Mouse (Mus musculus) hindbrain, postnatal 0 days (tissue): ENCODE measurements around the gene Ephb2. TPM values are rescaled to one million over a fixed set of nuclear protein-coding genes. Genes with fewer than 3 reads are reported as not detected.

Experiments
- ATAC-seq: fragments of 200-750 bp; cut with Nextera tagmentation; 2 replicates; pipeline ENCODE4 v1.8.0; 2017; ENCODE audit warnings: mild to moderate bottlenecking, moderate TSS enrichment, moderate library complexity
- DNase-seq: peaks from one replicate; pipeline ENCODE4 v3.0.0-alpha.2; 2015; ENCODE audit warnings: low spot score
- H3K27ac ChIP-seq: fragments of 300-500 bp; sonication (generic); 2 replicates; pipeline ENCODE4 v1.5.1; 2014; ENCODE audit warnings: mild to moderate bottlenecking
- H3K27me3 ChIP-seq: fragments of 300-500 bp; sonication (generic); 2 replicates; pipeline ENCODE4 v1.6.1; 2014; ENCODE audit warnings: low read length, mixed read lengths; ENCODE audit not compliant: insufficient read depth
- H3K36me3 ChIP-seq: fragments of 300-500 bp; sonication (generic); 2 replicates; pipeline ENCODE4 v1.6.1; 2014; ENCODE audit warnings: low read length, mixed read lengths; ENCODE audit not compliant: insufficient read depth
- H3K4me1 ChIP-seq: fragments of 300-500 bp; sonication (generic); 2 replicates; pipeline ENCODE4 v1.6.1; 2014; ENCODE audit warnings: antibody characterized with exemption, low read length, mixed read lengths; ENCODE audit not compliant: insufficient read depth
- H3K4me2 ChIP-seq: fragments of 300-500 bp; sonication (generic); 2 replicates; pipeline ENCODE4 v1.6.1; 2014; ENCODE audit warnings: low read depth, mild to moderate bottlenecking, low read length, moderate library complexity, mixed read lengths
- H3K4me3 ChIP-seq: fragments of 300-500 bp; sonication (generic); 2 replicates; pipeline ENCODE4 v1.5.1; 2014; ENCODE audit warnings: low read length
- H3K9ac ChIP-seq: fragments of 300-500 bp; sonication (generic); replicated peaks from 2 replicates; pipeline ENCODE4 v1.6.1; 2014; ENCODE audit warnings: mild to moderate bottlenecking, low read length, moderate library complexity, mixed read lengths
- H3K9me3 ChIP-seq: fragments of 300-500 bp; sonication (generic); 2 replicates; pipeline ENCODE4 v1.6.1; 2016; ENCODE audit warnings: low read length, mixed read lengths
- CTCF ChIP-seq: IDR thresholded peaks from 2 replicates; pipeline ENCODE4 v1.5.1; 2016; ENCODE audit warnings: antibody characterized with exemption, control low read depth, low read depth
- WGBS: fragments of 180-500 bp; shearing (Covaris S2); extraction: QIAGEN DNeasy Blood & Tissue Kit; methylation state at CpG from one replicate; pipeline ENCODE4 v1.1.7; 2014; 5-methylcytosine and 5-hydroxymethylcytosine counted together
- polyA plus RNA-seq: library from polyadenylated mRNA; unstranded; fragments of >200 nt; fragmentation: Nextera tagmentation; extraction: Ambion mirVana; gene quantifications from 2 replicates; pipeline ENCODE4 v1.2.1, GENCODE M21; 2015
- total RNA-seq: library from RNA; depleted of rRNA; stranded (reverse); fragments of >200 nt; gene quantifications from 2 replicates; pipeline ENCODE4 v1.2.3, GENCODE M21; 2014

Gene Ephb2
- total and polyA plus RNA-seq, 2 experiments from 2014 or later: 13.0 to 136 TPM

DNA sequence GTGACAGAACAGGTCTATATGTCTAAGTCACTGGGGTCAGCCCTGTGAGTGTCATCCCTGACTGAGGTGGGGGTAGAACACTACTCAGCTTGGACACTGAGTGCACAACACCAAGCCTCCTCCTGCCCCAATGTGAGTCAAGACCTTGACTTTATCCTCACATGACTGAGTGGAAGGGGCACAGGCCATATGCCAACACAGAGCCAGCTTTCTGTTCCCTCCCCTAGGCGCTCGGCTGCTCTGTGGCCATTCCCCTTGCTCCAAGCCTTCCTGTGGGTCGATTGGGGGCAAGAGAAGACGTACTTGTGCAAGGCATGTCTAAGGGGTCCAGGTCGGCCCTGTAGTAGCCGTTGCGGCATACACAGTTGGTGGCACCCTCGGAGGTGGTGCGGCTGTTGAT lies 140.1 kb downstream of the Ephb2 start:
- ATAC-seq (no peak), DNase-seq (no peak)
- no peak overlapping the region for H3K9ac ChIP-seq
- H3K4me2 ChIP-seq: no peak overlapping the region
- 95% methylated on average over 9 of the region's 9 CpGs for WGBS
- TF ChIP-seq CTCF: no peak
- no peak overlapping the region for H3K27ac ChIP-seq
- peaks cover 36% of the 10 kb centered on the region for H3K36me3 ChIP-seq
- no peaks in the 10 kb centered on the region for H3K27me3 ChIP-seq
- H3K9me3 ChIP-seq: no peaks in the 10 kb centered on the region
- no peak overlapping the region for H3K4me3 ChIP-seq
- H3K4me1 ChIP-seq: peaks cover 6% of the 10 kb centered on the region

DNA sequence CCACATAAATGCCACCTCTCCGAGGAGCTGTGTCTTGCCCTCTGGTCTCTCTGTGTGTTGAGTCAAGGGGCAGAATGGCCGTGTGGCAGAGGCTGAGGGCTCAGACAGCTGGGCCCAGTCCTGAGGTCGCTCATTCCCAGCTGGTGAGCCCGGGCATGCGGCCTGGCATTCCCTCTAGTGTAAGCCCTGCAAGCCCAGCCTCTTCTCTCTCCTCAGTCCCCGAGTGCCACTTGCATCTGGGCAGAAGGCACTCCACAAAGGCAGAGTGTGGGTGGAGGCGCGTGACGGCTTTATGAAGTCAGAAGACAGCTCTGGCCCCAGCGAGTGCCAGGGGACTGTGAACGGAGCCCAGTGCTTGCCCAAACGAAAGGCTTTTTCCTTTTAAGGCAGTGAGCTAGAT lies 145.8 kb downstream of the Ephb2 start:
- peak; percentile 39 for DNase-seq
- H3K4me2 ChIP-seq: no peak overlapping the region
- H3K27me3 ChIP-seq: no peaks in the 10 kb centered on the region
- no peaks in the 10 kb centered on the region for H3K4me1 ChIP-seq
- H3K9ac ChIP-seq: no peak overlapping the region
- no peak overlapping the region for H3K4me3 ChIP-seq
- H3K36me3 ChIP-seq: peaks cover 35% of the 10 kb centered on the region
- TF ChIP-seq CTCF: no peak
- H3K9me3 ChIP-seq: no peaks in the 10 kb centered on the region
- peak; percentile 62; the same call in 1 of the 2 replicates for ATAC-seq
- 61% methylated on average over 12 of the region's 12 CpGs for WGBS
- no peak overlapping the region for H3K27ac ChIP-seq

DNA sequence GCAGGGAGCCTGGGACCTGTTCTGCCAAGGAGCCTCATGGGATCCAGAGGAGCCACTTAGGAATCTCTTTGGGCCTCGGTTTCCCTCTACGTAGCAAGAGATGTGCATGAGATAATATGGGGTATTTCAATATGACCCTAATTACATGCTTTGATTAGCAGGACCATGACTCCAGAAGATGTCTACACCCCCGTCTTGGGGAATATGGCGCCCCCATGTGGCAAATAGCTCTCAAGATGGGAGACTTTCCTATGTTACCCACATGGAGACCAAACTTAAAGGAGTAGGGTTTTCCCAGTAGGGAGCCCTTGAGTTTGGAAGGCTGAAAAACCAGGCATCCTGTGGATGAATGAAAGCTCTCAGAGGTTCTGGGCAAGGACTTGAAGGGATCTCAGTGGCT lies 147.7 kb downstream of the Ephb2 start:
- Histone ChIP-seq H3K9me3 (no peaks in the 10 kb centered on the region), H3K36me3 (peaks cover 20% of the 10 kb centered on the region), H3K27me3 (no peaks in the 10 kb centered on the region)

DNA sequence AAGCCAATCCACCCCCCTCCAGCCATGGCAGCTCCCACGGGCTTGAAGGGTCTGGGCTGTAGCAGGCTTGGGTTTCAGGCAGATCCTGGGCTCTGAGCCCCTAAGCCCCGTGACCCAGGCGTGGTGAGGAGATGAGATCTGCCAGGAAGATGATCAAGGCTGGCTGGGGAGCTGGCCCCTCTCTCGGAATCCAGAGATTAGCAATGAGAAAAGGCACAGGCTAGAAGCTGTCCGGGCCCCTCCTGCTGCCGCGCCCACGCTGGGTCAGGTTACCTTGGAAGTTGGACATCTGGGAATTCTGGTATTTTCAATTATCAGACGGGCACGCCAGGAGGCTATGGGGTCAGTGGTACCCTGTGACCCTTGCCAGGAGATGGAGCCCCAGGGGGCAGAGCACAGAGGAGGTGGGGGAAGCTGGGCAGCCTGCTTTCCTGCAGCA lies 150.3 kb downstream of the Ephb2 start:
- H3K4me1 ChIP-seq: no peaks in the 10 kb centered on the region
- H3K4me2 ChIP-seq: no peak overlapping the region
- no peak overlapping the region for H3K4me3 ChIP-seq
- H3K9me3 ChIP-seq: no peaks in the 10 kb centered on the region
- TF ChIP-seq CTCF: no peak
- H3K27ac ChIP-seq: no peak overlapping the region
- 0 out of 2 replicates have a peak, but pooled peaks cover 4% of the 10 kb centered on the region for H3K36me3 ChIP-seq
- no peak for ATAC-seq
- 69% methylated on average over 10 of the region's 10 CpGs for WGBS
- H3K27me3 ChIP-seq: no peaks in the 10 kb centered on the region
- H3K9ac ChIP-seq: no peak overlapping the region
- no peak for DNase-seq

More for the DNA sequence above, 147.7 kb downstream of the Ephb2 start:
- no peak overlapping the region for H3K4me3 ChIP-seq
- peak; percentile 9 for DNase-seq
- H3K4me1 ChIP-seq: no peaks in the 10 kb centered on the region
- 64% methylated on average over 4 of the region's 4 CpGs for WGBS
- H3K9ac ChIP-seq: no peak overlapping the region
- ATAC-seq: no peak
- no peak overlapping the region for H3K27ac ChIP-seq
- no peak overlapping the region for H3K4me2 ChIP-seq
- no peak for TF ChIP-seq CTCF

DNA sequence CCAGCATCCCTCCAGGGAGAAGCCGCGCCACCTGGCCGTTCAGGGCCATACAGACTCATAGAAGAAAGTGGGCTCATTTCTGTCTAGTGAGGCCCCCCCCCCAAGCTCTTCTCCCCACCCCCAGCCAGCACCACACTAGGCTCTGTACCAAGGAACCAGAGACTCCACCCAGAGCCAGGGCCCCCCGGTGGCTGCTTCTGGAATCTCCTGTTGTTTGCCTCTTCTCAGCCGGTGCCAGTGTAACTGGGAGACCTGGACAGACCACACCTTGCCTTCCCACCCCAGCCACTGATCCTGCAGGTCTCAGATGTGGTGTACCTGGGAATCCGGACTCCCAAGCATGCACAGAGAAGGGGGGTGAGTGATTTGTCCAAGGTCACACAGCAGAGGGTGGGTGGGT lies 151.3 kb downstream of the Ephb2 start:
- Histone ChIP-seq H3K9ac (no peak overlapping the region), H3K4me2 (no peak overlapping the region), H3K4me1 (no peaks in the 10 kb centered on the region), H3K36me3 (0 out of 2 replicates have a peak, but pooled peaks cover 4% of the 10 kb centered on the region), H3K9me3 (no peaks in the 10 kb centered on the region), H3K27me3 (no peaks in the 10 kb centered on the region), H3K4me3 (no peak overlapping the region), H3K27ac (no peak overlapping the region)
- DNase-seq (no peak), ATAC-seq (no peak; the same call in 1 of the 2 replicates)
- 61% methylated on average over 6 of the region's 6 CpGs for WGBS
- TF ChIP-seq CTCF: peak; percentile 23; the same call in 1 of the 2 replicates

DNA sequence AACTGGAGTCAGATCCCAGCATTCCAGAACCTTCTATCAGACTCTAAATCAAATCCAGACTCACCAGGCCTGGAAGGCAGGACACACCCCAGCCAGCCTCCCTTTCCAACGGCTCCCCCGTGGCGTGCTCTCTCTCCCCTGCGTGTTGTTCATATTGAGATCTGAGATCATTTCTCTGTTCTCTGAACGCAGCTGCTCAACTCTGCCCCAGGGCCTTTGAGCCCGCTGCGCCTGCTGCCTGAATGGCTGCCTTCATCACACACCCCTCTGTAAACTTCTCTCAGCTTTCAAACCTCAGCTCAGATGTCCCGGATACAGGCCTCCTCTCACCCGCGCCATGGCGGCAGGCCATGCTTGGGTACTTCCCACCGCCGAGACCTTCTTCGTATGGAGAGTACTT lies 155.1 kb downstream of the Ephb2 start:
- Histone ChIP-seq H3K9ac (no peak overlapping the region), H3K27me3 (no peaks in the 10 kb centered on the region), H3K4me3 (no peak overlapping the region), H3K36me3 (0 out of 2 replicates have a peak, but pooled peaks cover 4% of the 10 kb centered on the region), H3K27ac (no peak overlapping the region), H3K9me3 (no peaks in the 10 kb centered on the region), H3K4me2 (no peak overlapping the region), H3K4me1 (no peaks in the 10 kb centered on the region)
- DNase-seq (no peak), ATAC-seq (no peak)
- WGBS: 53% methylated on average over 14 of the region's 14 CpGs
- no peak for TF ChIP-seq CTCF

DNA sequence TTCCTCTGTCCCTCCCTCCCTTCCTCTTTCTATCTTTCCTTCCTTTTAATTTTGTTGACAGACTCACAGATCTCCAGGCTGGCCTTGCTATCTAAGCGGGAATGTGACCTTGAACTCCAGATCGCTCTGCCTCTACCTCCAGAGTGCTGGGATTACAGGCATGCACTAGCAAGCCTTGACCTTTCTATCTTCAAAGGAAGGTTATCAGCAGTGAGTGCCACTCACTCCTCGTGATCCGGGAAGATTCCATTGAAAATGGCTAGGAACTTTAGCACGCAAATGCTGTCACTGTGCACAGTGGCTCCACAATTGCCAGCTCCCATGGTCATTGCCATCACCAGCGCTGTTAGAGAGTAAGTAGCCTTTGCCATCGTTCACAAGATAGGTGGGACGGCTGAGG lies 156.6 kb downstream of the Ephb2 start:
- Histone ChIP-seq H3K27me3 (no peaks in the 10 kb centered on the region), H3K4me2 (no peak overlapping the region), H3K9ac (no peak overlapping the region), H3K4me1 (no peaks in the 10 kb centered on the region), H3K9me3 (no peaks in the 10 kb centered on the region), H3K27ac (no peak overlapping the region), H3K36me3 (peaks cover 4% of the 10 kb centered on the region; the same call in 1 of the 2 replicates), H3K4me3 (no peak overlapping the region)
- whole genome bisulfite sequencing: 82% methylated on average over 8 of the region's 8 CpGs
- ATAC-seq: no peak
- no peak for DNase-seq
- no peak for TF ChIP-seq CTCF
